Mouse (Mus musculus) erythroblast, adult 5-6 weeks (primary cell): Measurements from ENCODE around the gene Rad18. TPM values are rescaled to one million over a fixed set of nuclear protein-coding genes. Genes with fewer than 3 reads are reported as not detected.

Source experiments
- ATAC-seq: replicated peaks from 2 replicates; pipeline ENCODE4 v1.8.0; 2016; ENCODE audit warnings: moderate number of reproducible peaks, mild to moderate bottlenecking, moderate TSS enrichment, inconsistent platforms; ENCODE audit not compliant: poor library complexity, low FRiP score, severe bottlenecking
- total RNA-seq, 2 experiments: library from RNA; stranded (forward) in 1 of 2; stranded (reverse) in 1 of 2; fragments of 150-400 nt in 1 of 2; fragments of 200-764, 138-1000 nt in 1 of 2; gene quantifications; 2 replicates each; pipeline versions ENCODE4 v1.2.3 to v1.2.4; 2015 to 2017; ENCODE audit warnings: low replicate concordance in 2 of 2

Gene Rad18
- total RNA-seq, 2 experiments from 2014 or later = 30.2 to 36.9 TPM

DNA sequence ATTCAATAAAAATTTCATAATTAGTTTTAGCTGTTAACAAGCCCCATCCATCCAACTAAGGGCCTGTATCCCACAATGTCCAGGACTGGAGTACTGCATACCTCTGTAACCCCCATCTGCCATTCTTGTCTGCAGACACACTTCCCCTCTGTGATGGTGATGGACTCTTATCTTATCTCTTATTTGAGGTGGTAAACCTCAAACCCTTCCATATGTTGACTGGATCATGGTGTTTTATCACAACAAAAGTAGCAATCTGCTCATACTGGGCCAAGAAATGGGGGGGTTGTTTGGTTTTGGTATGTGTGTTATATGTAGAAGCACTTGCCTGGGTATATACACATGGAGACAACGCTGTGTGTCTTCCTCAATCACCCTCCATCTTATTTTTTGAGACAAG, 5.0 kb downstream of the Rad18 start:
- ATAC-seq = no peak

- no peak for ATAC-seq
Observed at GRCm38 (mm10) chr6:112688033-112688432, 8.5 kb downstream of the Rad18 start.

GRCm38 (mm10) chr6:112686485-112686884, 10.0 kb downstream of the Rad18 start:
- ATAC-seq = no peak

- ATAC-seq = peak; percentile 96
Observed at GRCm38 (mm10) chr6:112684065-112684464, 12.4 kb downstream of the Rad18 start.

DNA sequence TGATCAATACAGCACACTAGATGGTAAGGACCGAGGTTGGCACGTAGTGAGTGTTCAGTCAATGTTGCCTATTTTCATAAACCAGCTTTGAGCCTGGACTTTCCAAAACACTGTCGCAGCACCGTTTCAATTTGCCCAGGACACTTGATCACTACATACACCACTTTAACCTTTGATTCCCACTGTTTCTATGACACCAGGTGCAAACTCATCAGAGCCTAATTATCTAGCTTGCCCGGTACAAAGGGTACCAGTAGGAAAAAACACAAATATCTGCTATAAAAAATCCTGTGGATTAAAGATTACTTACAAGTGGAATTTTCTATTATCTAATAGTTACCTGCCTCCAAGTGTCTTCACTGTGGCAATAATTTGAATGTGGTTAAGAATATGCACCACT, 64.4 kb downstream of the Rad18 start:
- ATAC-seq = no peak

DNA sequence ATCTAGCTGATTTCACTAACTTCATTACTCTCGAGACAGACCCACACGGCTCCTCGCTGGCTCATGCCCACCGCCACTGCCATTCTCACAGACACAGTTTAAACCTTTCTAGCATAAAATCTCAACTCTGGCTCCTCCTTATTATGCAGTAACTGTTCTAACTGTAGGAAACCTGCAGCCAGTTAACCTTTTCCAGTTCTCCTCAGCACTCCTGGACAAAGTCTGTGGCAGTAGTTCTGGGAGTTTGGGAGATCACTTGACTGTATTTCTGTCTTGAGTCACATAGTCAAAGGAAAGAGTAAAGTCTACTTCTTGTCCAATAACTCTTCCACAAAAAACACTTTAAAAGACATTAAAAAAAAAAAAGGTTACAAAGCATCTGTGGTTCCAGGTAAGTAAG, 66.2 kb downstream of the Rad18 start:
- no peak for ATAC-seq

GRCm38 (mm10) chr6:112628301-112628700, 68.2 kb downstream of the Rad18 start:
- no peak for ATAC-seq

DNA sequence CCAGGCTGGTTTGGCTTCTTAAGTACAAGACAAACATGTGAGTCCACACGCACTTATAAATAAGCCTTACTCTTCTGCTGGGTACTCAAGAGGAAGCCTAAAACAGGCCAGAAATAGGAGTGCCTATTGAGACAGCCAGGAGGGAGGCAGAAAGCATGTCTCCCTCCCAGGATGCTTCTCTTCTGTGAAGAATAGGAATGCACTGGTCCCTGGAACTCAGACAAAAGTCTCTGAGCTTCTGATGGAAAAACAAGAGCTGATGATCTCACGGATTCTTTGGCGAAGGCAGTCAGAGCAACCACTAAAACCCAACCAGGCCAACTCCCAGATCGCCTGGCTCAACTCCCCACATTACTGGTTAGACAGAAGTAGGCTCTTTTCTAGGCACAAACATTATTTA, 74.2 kb downstream of the Rad18 start:
- no peak for ATAC-seq

GRCm38 (mm10) chr6:112620027-112620426, 76.5 kb downstream of the Rad18 start:
- no peak for ATAC-seq

- no peak for ATAC-seq
Observed at GRCm38 (mm10) chr6:112617728-112618318, 78.7 kb downstream of the Rad18 start.

DNA sequence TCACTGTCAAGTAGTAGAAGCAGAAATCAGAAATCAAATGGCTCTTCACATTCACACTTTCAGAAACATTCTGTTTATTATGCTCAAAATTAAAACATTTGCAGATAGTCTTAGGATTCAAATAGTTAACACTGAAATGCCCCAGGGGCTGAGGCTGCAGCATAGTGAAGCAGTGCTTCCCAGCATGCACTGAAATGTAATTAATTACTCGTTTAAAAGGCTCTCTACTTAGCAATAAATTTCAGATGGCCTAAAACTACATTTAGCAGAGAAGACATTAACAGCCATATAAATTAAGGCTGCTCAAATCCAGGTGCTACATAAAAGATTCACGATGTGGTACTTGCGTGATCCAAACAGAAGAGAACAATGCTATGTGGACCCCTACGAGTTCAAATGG, 87.5 kb downstream of the Rad18 start:
- no peak for ATAC-seq

- ATAC-seq = no peak
Observed at GRCm38 (mm10) chr6:112603866-112604265, 92.6 kb downstream of the Rad18 start.

DNA sequence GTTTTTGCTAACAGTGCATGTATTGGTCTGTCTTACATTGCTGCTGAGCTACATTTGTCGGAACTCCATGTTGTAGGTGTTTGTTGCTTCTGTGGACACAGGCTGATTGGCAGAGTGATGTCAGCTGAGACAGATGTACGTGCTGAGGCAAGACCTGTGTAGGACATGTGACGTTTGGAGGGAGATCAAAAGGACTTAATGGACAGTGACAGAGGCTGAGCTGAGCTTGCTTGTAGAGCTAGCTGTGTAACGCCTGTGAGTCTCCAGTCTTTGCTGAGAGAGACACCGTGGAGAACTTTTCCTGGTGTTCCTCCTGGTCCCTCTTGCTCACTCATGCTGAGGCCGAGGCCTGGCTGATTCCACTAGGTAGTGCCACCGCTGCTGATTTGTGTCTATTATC, 101.5 kb downstream of the Rad18 start:
- ATAC-seq = no peak

- no peak for ATAC-seq
Observed at GRCm38 (mm10) chr6:112587912-112588311, 108.6 kb downstream of the Rad18 start.

DNA sequence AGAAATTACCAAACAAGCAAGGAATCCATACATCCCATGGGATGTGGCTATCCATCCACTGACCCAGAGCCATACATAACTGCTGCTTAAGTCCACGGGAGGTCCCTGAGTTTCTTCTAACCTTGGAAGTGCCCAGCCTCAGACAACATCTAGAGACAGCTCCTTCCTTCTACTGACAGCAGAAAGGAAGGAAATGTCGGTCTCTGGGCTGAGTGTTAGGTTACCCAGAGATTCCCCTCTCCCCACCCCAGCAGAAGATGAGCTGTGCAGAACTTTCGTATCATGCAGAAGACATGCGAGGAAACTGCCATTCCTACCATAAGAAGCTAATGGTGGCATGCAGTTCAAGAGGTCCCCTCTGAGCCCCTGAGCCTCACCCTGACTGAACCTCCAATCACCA, 109.5 kb downstream of the Rad18 start:
- no peak for ATAC-seq

- ATAC-seq = no peak
Observed at GRCm38 (mm10) chr6:112584961-112585360, 111.5 kb downstream of the Rad18 start.

DNA sequence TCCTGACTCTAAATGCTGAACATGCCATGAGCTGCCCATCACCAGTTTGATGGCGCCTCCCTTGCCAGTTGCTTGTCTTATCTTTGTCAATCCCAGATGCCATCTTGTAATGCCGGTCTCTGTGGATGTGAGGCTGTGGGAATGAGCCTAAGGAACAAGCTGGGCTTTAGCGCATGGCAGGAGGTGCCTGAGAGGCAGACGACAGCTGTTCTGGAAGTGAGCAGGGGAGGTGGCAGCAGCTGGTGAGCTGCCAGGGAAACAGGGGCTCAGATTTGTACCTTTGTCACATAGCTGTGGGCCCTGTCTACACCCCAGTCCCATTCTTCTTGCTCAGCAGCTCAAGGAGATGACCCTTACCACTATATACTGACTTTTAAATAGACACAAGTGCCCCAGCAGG, 114.5 kb downstream of the Rad18 start:
- no peak for ATAC-seq

DNA sequence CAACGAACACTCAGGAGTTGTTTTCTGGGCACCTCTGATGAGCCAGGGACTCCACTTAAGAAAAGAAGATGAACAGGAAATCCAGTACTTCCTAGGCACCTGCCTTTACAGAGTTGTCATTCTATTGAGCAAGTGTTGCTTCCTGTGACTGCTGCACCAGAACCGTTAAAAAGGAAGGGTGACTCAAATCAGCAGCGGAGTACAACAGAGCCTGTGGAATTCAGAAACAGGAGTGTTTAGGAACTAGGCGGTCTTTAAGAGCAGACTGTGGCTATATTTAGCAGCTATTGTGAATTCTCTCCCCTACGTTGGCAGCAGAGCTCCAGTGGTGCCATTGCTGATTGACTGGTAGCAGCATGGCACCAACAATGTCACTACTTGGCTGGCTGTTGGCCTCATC, 119.3 kb downstream of the Rad18 start:
- no peak for ATAC-seq

DNA sequence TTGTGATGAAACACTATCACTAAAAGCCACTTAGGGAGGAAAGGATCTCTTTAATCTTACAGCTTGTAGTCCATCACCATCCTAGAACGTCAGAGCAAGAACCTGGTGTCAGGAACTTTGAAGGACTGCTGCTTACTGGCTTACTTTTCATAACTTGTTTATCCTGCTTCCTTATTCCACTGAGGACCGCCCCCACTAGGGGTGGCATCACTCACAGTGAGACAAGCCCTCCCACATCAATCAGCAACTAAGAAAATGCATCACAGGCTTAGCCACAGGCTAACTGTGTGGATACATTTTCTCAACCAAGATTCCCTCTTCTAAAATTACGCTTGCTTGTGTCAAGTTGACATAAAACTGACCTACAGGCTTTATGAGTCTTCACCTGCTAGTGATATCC, 121.9 kb downstream of the Rad18 start:
- ATAC-seq = no peak

- ATAC-seq = no peak
Observed at GRCm38 (mm10) chr6:112570413-112570812, 126.1 kb downstream of the Rad18 start.
